ENCODE assay signal across 9 mouse cellular contexts in genomic region chr2:181060127-181060526, GRCm38 (mm10). TPM values are rescaled to one million over a fixed set of nuclear protein-coding genes. Genes with fewer than 3 reads are reported as not detected.
DNase-seq lines count a peak whose midpoint lies in the region; ATAC-seq lines count a peak whose summit lies in the region.
"Had no signal": no experiment of that assay in that cellular context is flagged by ENCODE, and none has a peak within 500 bp of the region (broad histone marks: within the 10 kb centered on the region; RNA-seq: fewer than 3 reads in every experiment).

No protein-coding gene starts in this region.

- peak; percentile 72 to 80 for ATAC-seq in hematopoietic stem cell, adult 5-6 weeks (replicated peaks in 1 of 2; ENCODE audit: insufficient read depth in 1 of 2, low FRiP score in 2 of 2, low TSS enrichment in 1 of 2, low read depth in 1 of 2, poor library complexity in 2 of 2, severe bottlenecking in 2 of 2)

- H3K9me3 ChIP-seq in forebrain, embryonic 10.5 days: no peaks in the 10 kb centered on the region
- H3K9me3 ChIP-seq: liver, embryonic 15.5 days had no signal

- peaks cover 18% of the 10 kb centered on the region for H3K4me1 ChIP-seq in forebrain, embryonic 10.5 days
- H3K4me1 ChIP-seq: liver, embryonic 15.5 days had no signal

- no peak overlapping the region for H3K27ac ChIP-seq in forebrain, embryonic 10.5 days
- H3K27ac ChIP-seq: liver, embryonic 15.5 days had no signal

- WGBS in forebrain, embryonic 10.5 days: 28% methylated on average over 5 of the region's 5 CpGs

- no peak overlapping the region for H3K4me3 ChIP-seq in forebrain, embryonic 10.5 days
- H3K4me3 ChIP-seq: liver, embryonic 15.5 days had no signal

- H3K36me3 ChIP-seq in forebrain, embryonic 10.5 days (replicated peaks): no peaks in the 10 kb centered on the region
- H3K36me3 ChIP-seq: liver, embryonic 15.5 days had no signal

- no peaks in the 10 kb centered on the region for H3K27me3 ChIP-seq in forebrain, embryonic 10.5 days (ENCODE audit: poor library complexity, severe bottlenecking)

- peak; percentile 85 for DNase-seq in MN1 (ENCODE audit: low spot score)
- peak; percentile 53 for DNase-seq in c-Kit-positive CD71-negative TER-119-negative erythroid progenitor cells, embryonic 14.5 days (ENCODE audit: low read depth)
- peak; percentile 77 for DNase-seq in forebrain, embryonic 10.5 days (ENCODE audit: extremely low spot score, low spot score)
- peak; percentile 65 to 88 for DNase-seq in layer of hippocampus, adult 8-10 months (ENCODE audit: low spot score in 2 of 2)
- DNase-seq in lung, postnatal 25 days (ENCODE audit: low spot score): peak; percentile 43
- peak; percentile 77 for DNase-seq in right cerebral cortex, adult 18-20 months
- DNase-seq in urinary bladder, postnatal 36 days (ENCODE audit: low spot score in 2 of 2): peak; percentile 64 to 72

RNA-seq across cellular contexts. Expression of gene Chrna4, which starts 16.8 kb away (rescaled TPM):
- polyA plus RNA-seq in forebrain, embryonic 10.5 days (2016; fragmentation: Nextera tagmentation; extraction: Ambion mirVana): 5.7 and 5.8 TPM in 2 replicates
- not detected in 2 replicates for total RNA-seq in hematopoietic stem cell, adult 5-6 weeks (2017)
- 10 to 100 TPM; 21.1 to 28.4 (median 23.8) TPM for total RNA-seq in layer of hippocampus, adult 8-10 months (2022)

Comparison
In these comparisons a context has a peak if more than half of its experiments do, and no peak if none do; other contexts are left out.
1. RNA of gene Chrna4, which starts 16.8 kb away (total RNA-seq): 21.1 to 28.4 TPM in layer of hippocampus, adult 8-10 months; not detected in hematopoietic stem cell, adult 5-6 weeks; every median in the first group is over 10 times any median in the second.
2. Peak in every context shown above with its lines, with median percentiles within 50 percentile points of each other: DNase-seq.